Mouse (Mus musculus): Measurements from ENCODE around the gene Tex19.2. TPM values are rescaled to one million over a fixed set of nuclear protein-coding genes. Genes with fewer than 3 reads are reported as not detected.

The Tex19.2 gene
- polyA plus RNA-seq, 1 experiment, result 0.05 TPM

GRCm38 (mm10) chr11:121086296-121086695 is 32.2 kb downstream of the Tex19.2 start:
- Histone ChIP-seq H3K4me3 (no peak overlapping the region), H3K4me2 (ENCODE audit: low read depth) (peak overlapping the region; percentile 44), H3K27me3 (ENCODE audit: control insufficient read depth, insufficient read depth, insufficient read length) (no peaks in the 10 kb centered on the region), H3K36me3 (ENCODE audit: control insufficient read depth, insufficient read depth) (no peaks in the 10 kb centered on the region), H3ac (ENCODE audit: control insufficient read depth, insufficient read length) (no peak overlapping the region), H3K79me2 (ENCODE audit: control insufficient read depth, insufficient read depth) (no peaks in the 10 kb centered on the region)
- no peak for TF ChIP-seq MYOD1 (IDR thresholded peaks at IDR 0.05; ENCODE audit: control insufficient read depth in 1 of 3, insufficient read length in 2 of 3, low read depth in 2 of 3)
- TF ChIP-seq POLR2AphosphoS2 (IDR thresholded peaks at IDR 0.05; ENCODE audit: insufficient read length, low read depth), result no peak
- 0 out of 2 replicates have a peak, but pooled peaks have one; percentile 40 for TF ChIP-seq CEBPB (IDR thresholded peaks at IDR 0.05; ENCODE audit: insufficient read depth, poor library complexity, severe bottlenecking)

DNA sequence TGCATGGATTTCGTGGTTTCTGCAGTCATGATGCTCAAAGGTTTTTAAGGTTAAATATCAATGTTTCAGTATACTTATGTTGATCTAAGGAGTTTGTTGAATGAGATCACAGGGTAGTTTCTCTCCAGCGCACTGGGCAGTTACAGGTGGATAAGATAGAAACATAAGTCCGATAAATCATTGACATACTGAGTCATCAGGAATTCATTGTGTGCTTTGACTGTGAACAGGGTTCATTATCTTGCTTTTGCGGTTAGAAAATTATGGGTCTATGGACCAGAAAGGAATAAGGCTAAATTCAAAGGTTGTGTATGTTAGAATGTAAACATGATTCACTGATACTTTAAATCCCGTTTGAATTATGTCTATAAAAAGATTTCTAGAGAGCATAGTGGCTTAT is 33.3 kb downstream of the Tex19.2 start:
- TF ChIP-seq POLR2AphosphoS2 (IDR thresholded peaks at IDR 0.05; ENCODE audit: insufficient read length, low read depth) (no peak), MYOG (IDR thresholded peaks at IDR 0.05; ENCODE audit: control insufficient read depth in 1 of 3, insufficient read depth in 1 of 3, insufficient read length in 2 of 3, low read depth in 2 of 3) (no peak), MAX (IDR thresholded peaks at IDR 0.05; ENCODE audit: low read depth) (no peak), POLR2A (IDR thresholded peaks at IDR 0.05; ENCODE audit: insufficient read length, low read depth) (no peak), TCF3 (IDR thresholded peaks at IDR 0.05; ENCODE audit: insufficient read length, low read depth) (no peak), REST (IDR thresholded peaks at IDR 0.05; ENCODE audit: insufficient read depth, insufficient read length) (no peak), SRF (IDR thresholded peaks at IDR 0.05; ENCODE audit: control insufficient read depth, insufficient read length, low read depth) (no peak), CEBPB (IDR thresholded peaks at IDR 0.05; ENCODE audit: insufficient read depth, poor library complexity, severe bottlenecking) (no peak), E2F4 (IDR thresholded peaks at IDR 0.05; ENCODE audit: insufficient read depth) (no peak), MYOD1 (IDR thresholded peaks at IDR 0.05; ENCODE audit: control insufficient read depth in 1 of 3, insufficient read length in 2 of 3, low read depth in 2 of 3) (no peak), TCF12 (IDR thresholded peaks at IDR 0.05; ENCODE audit: insufficient read depth, poor library complexity, severe bottlenecking) (no peak), USF1 (IDR thresholded peaks at IDR 0.05; ENCODE audit: low read depth) (no peak)
- Histone ChIP-seq H3K4me3 (no peak overlapping the region), H3K4me2 (ENCODE audit: low read depth) (peak overlapping the region; percentile 44)

DNA sequence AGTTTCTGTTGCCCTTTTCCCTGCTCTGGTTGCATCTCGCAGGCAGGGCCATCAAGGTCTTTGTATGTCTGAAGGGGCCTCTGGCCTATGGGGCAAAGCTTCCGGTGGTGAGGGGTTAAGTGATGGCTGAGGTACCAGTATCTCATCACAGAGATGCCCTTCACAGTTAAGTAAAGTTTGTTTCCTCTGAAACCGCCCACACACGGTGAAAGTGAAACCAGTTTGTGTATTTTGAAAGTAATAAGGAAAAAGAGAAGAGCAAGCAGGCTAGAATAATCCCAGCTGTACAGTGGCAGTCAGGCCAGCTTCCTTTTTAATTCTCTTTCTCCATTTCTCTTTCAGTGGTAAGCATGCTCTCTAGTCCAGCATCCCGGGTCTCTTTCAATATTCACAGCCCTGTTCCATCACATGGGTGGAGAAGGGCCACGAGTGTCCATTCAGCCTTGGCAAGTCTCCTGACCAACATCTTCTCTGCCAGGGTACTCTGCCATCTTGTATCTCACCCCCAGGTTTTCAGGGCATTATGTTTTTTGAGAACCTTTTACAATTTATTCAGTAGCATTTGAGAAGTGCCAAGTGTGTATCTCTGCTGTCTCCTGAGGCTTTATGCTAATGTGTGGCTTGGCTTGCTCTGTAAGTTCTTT is 35.5 kb downstream of the Tex19.2 start:
- Histone ChIP-seq H3ac (ENCODE audit: control insufficient read depth, insufficient read length) (no peak overlapping the region), H3K4me3 (no peak overlapping the region), H3K36me3 (ENCODE audit: control insufficient read depth, insufficient read depth) (no peaks in the 10 kb centered on the region), H3K4me2 (ENCODE audit: low read depth) (peak overlapping the region; percentile 59), H3K79me2 (ENCODE audit: control insufficient read depth, insufficient read depth) (no peaks in the 10 kb centered on the region), H3K27me3 (ENCODE audit: control insufficient read depth, insufficient read depth, insufficient read length) (peaks cover 7% of the 10 kb centered on the region)
- TF ChIP-seq SRF (IDR thresholded peaks at IDR 0.05; ENCODE audit: control insufficient read depth, insufficient read length, low read depth), result no peak
- no peak for TF ChIP-seq REST (IDR thresholded peaks at IDR 0.05; ENCODE audit: insufficient read depth, insufficient read length)
- no peak for TF ChIP-seq MAX (IDR thresholded peaks at IDR 0.05; ENCODE audit: low read depth)
- TF ChIP-seq MYOG (IDR thresholded peaks at IDR 0.05; ENCODE audit: control insufficient read depth in 1 of 3, insufficient read depth in 1 of 3, insufficient read length in 2 of 3, low read depth in 2 of 3), result no peak
- no peak for TF ChIP-seq TCF3 (IDR thresholded peaks at IDR 0.05; ENCODE audit: insufficient read length, low read depth)
- TF ChIP-seq TCF12 (IDR thresholded peaks at IDR 0.05; ENCODE audit: insufficient read depth, poor library complexity, severe bottlenecking), result no peak
- TF ChIP-seq MYOD1 (IDR thresholded peaks at IDR 0.05; ENCODE audit: control insufficient read depth in 1 of 3, insufficient read length in 2 of 3, low read depth in 2 of 3), result no peak
- no peak for TF ChIP-seq CEBPB (IDR thresholded peaks at IDR 0.05; ENCODE audit: insufficient read depth, poor library complexity, severe bottlenecking)
- no peak for TF ChIP-seq POLR2A (IDR thresholded peaks at IDR 0.05; ENCODE audit: insufficient read length, low read depth)
- no peak for TF ChIP-seq E2F4 (IDR thresholded peaks at IDR 0.05; ENCODE audit: insufficient read depth)
- TF ChIP-seq POLR2AphosphoS2 (IDR thresholded peaks at IDR 0.05; ENCODE audit: insufficient read length, low read depth), result no peak
- TF ChIP-seq USF1 (IDR thresholded peaks at IDR 0.05; ENCODE audit: low read depth), result no peak

More for the DNA sequence above, 33.3 kb downstream of the Tex19.2 start:
- no peaks in the 10 kb centered on the region for H3K79me2 ChIP-seq (ENCODE audit: control insufficient read depth, insufficient read depth)
- H3ac ChIP-seq (ENCODE audit: control insufficient read depth, insufficient read length), result no peak overlapping the region
- H3K27me3 ChIP-seq (ENCODE audit: control insufficient read depth, insufficient read depth, insufficient read length), result no peaks in the 10 kb centered on the region
- H3K36me3 ChIP-seq (ENCODE audit: control insufficient read depth, insufficient read depth), result no peaks in the 10 kb centered on the region

GRCm38 (mm10) chr11:121082250-121082649 is 36.2 kb downstream of the Tex19.2 start:
- H3ac ChIP-seq (ENCODE audit: control insufficient read depth, insufficient read length), result no peak overlapping the region
- TF ChIP-seq USF1 (IDR thresholded peaks at IDR 0.05; ENCODE audit: low read depth), result no peak
- TF ChIP-seq E2F4 (IDR thresholded peaks at IDR 0.05; ENCODE audit: insufficient read depth), result no peak
- no peak for TF ChIP-seq TCF12 (IDR thresholded peaks at IDR 0.05; ENCODE audit: insufficient read depth, poor library complexity, severe bottlenecking)
- TF ChIP-seq TCF3 (IDR thresholded peaks at IDR 0.05; ENCODE audit: insufficient read length, low read depth), result no peak
- TF ChIP-seq SRF (IDR thresholded peaks at IDR 0.05; ENCODE audit: control insufficient read depth, insufficient read length, low read depth), result no peak
- no peak for TF ChIP-seq MAX (IDR thresholded peaks at IDR 0.05; ENCODE audit: low read depth)
- no peak for TF ChIP-seq POLR2A (IDR thresholded peaks at IDR 0.05; ENCODE audit: insufficient read length, low read depth)
- no peak for TF ChIP-seq POLR2AphosphoS2 (IDR thresholded peaks at IDR 0.05; ENCODE audit: insufficient read length, low read depth)
- no peak for TF ChIP-seq CEBPB (IDR thresholded peaks at IDR 0.05; ENCODE audit: insufficient read depth, poor library complexity, severe bottlenecking)
- TF ChIP-seq MYOD1 (IDR thresholded peaks at IDR 0.05; ENCODE audit: control insufficient read depth in 1 of 3, insufficient read length in 2 of 3, low read depth in 2 of 3), result no peak
- TF ChIP-seq MYOG (IDR thresholded peaks at IDR 0.05; ENCODE audit: control insufficient read depth in 1 of 3, insufficient read depth in 1 of 3, insufficient read length in 2 of 3, low read depth in 2 of 3), result no peak
- TF ChIP-seq REST (IDR thresholded peaks at IDR 0.05; ENCODE audit: insufficient read depth, insufficient read length), result no peak
- H3K36me3 ChIP-seq (ENCODE audit: control insufficient read depth, insufficient read depth), result no peaks in the 10 kb centered on the region
- no peak overlapping the region for H3K4me3 ChIP-seq
- no peak overlapping the region for H3K4me2 ChIP-seq (ENCODE audit: low read depth)
- H3K27me3 ChIP-seq (ENCODE audit: control insufficient read depth, insufficient read depth, insufficient read length), result peaks cover 7% of the 10 kb centered on the region
- H3K79me2 ChIP-seq (ENCODE audit: control insufficient read depth, insufficient read depth), result no peaks in the 10 kb centered on the region

Measured in myocyte (in vitro differentiated cells).